Mouse (Mus musculus): Measurements from ENCODE around the gene Thsd4. TPM values are rescaled to one million over a fixed set of nuclear protein-coding genes. Genes with fewer than 3 reads are reported as not detected.
"Not testable (repeated sequence)": the region's sequence is repeated elsewhere in the genome, so short reads cannot be mapped to it uniquely, and the experiment has no call there.

Thsd4 gene
- total RNA-seq, 2 experiments from 2014 or later, result 6.2 to 6.4 TPM

GRCm38 (mm10) chr9:59943826-59944225, 578.0 kb downstream of the Thsd4 start:
- intact Hi-C loops (cut with DNase I), result no loop called here
- no peak for DNase-seq (ENCODE audit: low spot score)

DNA sequence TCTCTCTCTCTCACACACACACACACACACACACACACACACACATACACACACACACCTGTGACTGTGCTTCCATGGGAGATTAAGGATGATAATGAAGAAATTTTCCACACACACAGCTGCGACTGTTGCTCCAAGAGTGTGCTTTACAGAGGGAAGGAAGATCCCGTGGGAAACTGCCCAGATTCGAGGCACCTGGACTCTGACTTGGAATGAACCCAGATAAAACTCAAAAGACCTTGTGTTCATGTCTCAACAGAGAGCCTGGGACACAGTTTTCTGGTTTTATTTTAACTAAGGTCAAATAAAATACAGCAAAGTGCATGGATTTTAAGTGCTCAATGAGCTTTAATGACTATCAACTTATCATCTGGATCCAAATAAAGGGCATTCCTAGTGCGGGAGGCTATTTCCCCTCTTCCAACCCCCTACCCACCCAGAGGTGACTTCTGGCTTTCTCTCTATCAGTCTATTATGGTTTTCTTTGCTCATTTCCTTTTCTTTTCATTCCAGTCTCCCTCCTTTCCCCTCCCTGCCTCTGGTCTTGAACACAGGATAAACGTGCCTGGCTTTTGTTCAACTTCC, 579.3 kb downstream of the Thsd4 start:
- intact Hi-C loops (cut with DNase I), result no loop called here
- DNase-seq (ENCODE audit: low spot score), result no peak

DNA sequence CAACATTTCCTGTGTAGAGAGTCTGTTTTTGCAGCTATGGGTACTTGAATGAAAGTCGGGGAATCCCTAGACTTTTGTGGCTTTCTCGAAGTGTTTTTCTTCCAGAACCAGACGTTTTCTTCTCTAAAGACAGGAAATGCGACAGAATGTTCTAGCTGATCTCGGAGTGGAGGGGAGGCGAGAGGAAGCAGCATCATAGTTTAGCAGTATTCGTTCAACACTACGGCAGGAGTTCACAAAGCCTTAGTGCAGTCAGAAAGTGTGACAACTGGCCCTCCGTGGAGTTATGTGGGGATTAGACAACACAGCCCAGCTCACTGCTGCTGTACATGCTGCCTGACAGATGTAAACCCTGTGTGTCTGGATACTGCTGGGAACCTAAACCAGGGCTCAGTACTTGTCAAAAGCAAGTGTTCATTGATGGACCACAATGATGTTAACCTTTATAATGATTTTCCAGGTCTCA, 579.9 kb downstream of the Thsd4 start:
- intact Hi-C loops (cut with DNase I), result no loop called here
- no peak for DNase-seq (ENCODE audit: low spot score)

GRCm38 (mm10) chr9:59940913-59941884, 580.6 kb downstream of the Thsd4 start:
- DNase-seq (ENCODE audit: low spot score), result no peak
- intact Hi-C loops (cut with DNase I), result no loop called here

DNA sequence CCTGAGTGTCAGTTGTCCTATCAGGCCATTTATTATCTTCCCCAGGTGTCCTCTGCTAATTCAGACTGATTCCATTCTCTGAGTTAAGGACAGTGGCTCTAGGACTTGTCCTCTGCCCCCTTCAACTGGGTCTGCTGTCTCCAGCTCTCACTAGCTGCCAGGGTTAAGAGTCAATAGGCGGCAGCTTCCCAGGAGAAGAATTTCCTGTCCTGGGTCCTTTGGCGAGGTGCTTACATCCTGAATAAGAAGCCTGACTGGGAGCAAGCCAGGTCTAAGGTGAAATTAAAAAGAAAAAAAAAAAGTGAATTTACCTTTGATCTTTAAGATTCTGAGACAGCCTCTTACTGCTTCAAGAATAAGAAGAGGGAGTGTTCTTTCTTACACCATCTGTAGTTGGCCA, 582.2 kb downstream of the Thsd4 start:
- intact Hi-C loops (cut with DNase I), result no loop called here
- no peak for DNase-seq (ENCODE audit: low spot score)

DNA sequence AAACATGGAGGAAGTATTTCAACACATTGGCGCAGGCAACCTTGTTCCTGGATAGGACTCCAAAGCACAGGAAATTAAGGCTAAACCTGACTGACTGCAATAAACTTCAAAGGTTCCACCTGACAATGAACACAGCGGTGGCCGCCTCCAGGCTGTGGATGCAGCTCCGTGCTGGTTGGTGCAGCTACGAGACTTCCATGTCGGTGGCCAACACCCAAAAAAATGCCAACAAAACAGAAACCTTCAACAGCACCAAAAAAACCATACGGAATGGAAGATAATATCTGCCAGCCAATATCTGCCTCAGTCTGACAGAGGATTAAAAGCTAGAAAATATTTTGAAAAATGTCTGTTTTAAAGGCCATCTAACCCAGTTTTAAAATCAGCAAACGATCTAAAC, 583.3 kb downstream of the Thsd4 start:
- DNase-seq (ENCODE audit: low spot score), result no peak
- intact Hi-C loops (cut with DNase I), result no loop called here

DNA sequence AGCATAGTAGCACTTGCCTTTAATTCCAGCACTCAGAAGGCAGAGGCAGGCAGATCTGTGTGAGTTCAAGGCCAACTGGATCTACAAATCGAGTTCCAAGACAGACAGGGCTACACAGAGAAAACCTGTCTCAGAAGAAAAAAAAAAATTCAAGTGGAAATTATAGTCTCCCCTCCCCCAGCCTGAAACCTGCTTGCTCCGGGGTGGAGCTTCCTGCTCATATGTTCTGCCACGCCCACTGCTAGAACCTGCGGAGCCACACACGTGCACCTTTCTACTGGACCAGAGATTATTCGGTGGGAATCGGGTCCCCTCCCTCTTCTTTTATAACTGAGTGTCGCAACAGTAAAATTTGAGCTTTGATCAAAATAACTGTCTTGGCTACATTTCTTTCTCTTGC, 586.0 kb downstream of the Thsd4 start:
- DNase-seq (ENCODE audit: low spot score); intact Hi-C loops (cut with DNase I): not testable (repeated sequence)

DNA sequence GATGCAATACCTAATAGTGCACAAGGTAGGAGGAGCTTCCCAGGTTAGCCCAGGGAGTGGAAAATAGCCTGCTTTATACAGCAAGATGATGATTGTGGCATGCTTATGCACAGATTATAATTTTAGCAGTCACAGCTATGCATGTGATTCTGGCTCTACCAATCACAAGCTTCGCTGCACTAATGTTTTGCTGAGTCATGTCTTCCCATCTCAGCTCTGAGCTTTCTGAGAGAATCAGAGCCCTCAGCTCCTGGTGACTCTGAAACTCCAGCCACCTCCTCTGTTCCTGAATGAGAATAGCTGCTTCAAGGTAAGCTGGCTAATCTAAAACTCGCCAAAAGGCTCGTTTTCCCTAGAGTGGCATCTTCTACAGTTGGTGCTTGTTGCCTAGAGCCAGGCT, 591.6 kb downstream of the Thsd4 start:
- DNase-seq (ENCODE audit: low spot score), result no peak
- intact Hi-C loops (cut with DNase I), result no loop called here

Other genes with a start within 250 kb of the Thsd4 start
- 1 to 10 TPM; 4.1 to 4.3 TPM for gene Lrrc49, start 166.1 kb upstream of the Thsd4 start, total RNA-seq (2021)
- gene Larp6, start 190.9 kb upstream of the Thsd4 start, total RNA-seq (2021), result 1 to 10 TPM; 1.3 to 1.5 TPM

All from heart, postnatal 25 days (tissue).